Mouse (Mus musculus): Measurements from ENCODE around the gene Crbn.

- TF ChIP-seq CTCF (IDR thresholded peaks at IDR 0.05; ENCODE audit: borderline replicate concordance, control insufficient read depth, extremely low read depth, insufficient read depth, low read length, poor library complexity) (no peak), POLR2A (IDR thresholded peaks at IDR 0.05; ENCODE audit: control insufficient read depth, extremely low read depth, insufficient read depth, low read length, poor library complexity) (no peak)
Measured at GRCm38 (mm10) chr6:106794094-106794814, 5.6 kb downstream of the Crbn start.
